Mouse (Mus musculus): ENCODE measurements around the gene Slc11a1. TPM values are rescaled to one million over a fixed set of nuclear protein-coding genes. Genes with fewer than 3 reads are reported as not detected.

Gene Slc11a1
- total and polyA plus RNA-seq, 3 experiments, result 0.11 TPM; not detected in 2

GRCm38 (mm10) chr1:74393697-74394096 lies 18.7 kb downstream of the Slc11a1 start:
- Histone ChIP-seq H3K9ac (ENCODE audit: control insufficient read depth, low read depth, low read length, poor library complexity, severe bottlenecking) (no peak overlapping the region), H3K4me3 (ENCODE audit: control insufficient read depth in 1 of 2, insufficient read depth in 1 of 2, low read depth in 2 of 2, low read length in 2 of 2) (no peak overlapping the region), H3K9me3 (replicated peaks; ENCODE audit: insufficient read depth, low read length) (no peaks in the 10 kb centered on the region), H3K27ac (ENCODE audit: control insufficient read depth, low read depth, low read length) (no peak overlapping the region), H3K36me3 (ENCODE audit: control insufficient read depth in 1 of 2, insufficient read depth in 2 of 2, low read length in 2 of 2) (peaks cover 0 to 8% of the 10 kb centered on the region in 2 experiments; a peak in 2 of 4 replicates), H3K4me1 (ENCODE audit: control insufficient read depth in 1 of 2, insufficient read depth in 2 of 2, low read length in 2 of 2) (peaks cover 0 to 11% of the 10 kb centered on the region in 2 experiments; a peak in 2 of 4 replicates), H3K27me3 (ENCODE audit: control insufficient read depth in 1 of 2, insufficient read depth in 2 of 2, low read length in 2 of 2) (no peaks in the 10 kb centered on the region), H3K79me2 (ENCODE audit: control insufficient read depth, insufficient read depth, low read length, poor library complexity) (peaks cover 14% of the 10 kb centered on the region)
- TF ChIP-seq ZC3H11A (IDR thresholded peaks at IDR 0.05; ENCODE audit: low read depth, low read length) (no peak), NRF1 (IDR thresholded peaks at IDR 0.05; ENCODE audit: insufficient read depth, low read depth, low read length, poor library complexity, severe bottlenecking) (no peak), SIN3A (IDR thresholded peaks at IDR 0.05; ENCODE audit: low read length) (no peak), ZMIZ1 (IDR thresholded peaks at IDR 0.05; ENCODE audit: low read depth, low read length) (no peak), CHD1 (IDR thresholded peaks at IDR 0.05; ENCODE audit: low read depth, low read length) (no peak), UBTF (IDR thresholded peaks at IDR 0.05; ENCODE audit: borderline replicate concordance, insufficient read depth, low read depth, low read length) (no peak), MAFK (IDR thresholded peaks at IDR 0.05; ENCODE audit: borderline replicate concordance, low read depth, low read length) (no peak)
- no peak for DNase-seq (ENCODE audit: low read depth, low spot score)

GRCm38 (mm10) chr1:74394311-74394710 lies 19.3 kb downstream of the Slc11a1 start:
- Histone ChIP-seq H3K4me3 (ENCODE audit: control insufficient read depth in 1 of 2, insufficient read depth in 1 of 2, low read depth in 2 of 2, low read length in 2 of 2) (no peak overlapping the region), H3K27me3 (ENCODE audit: control insufficient read depth in 1 of 2, insufficient read depth in 2 of 2, low read length in 2 of 2) (no peaks in the 10 kb centered on the region), H3K9me3 (replicated peaks; ENCODE audit: insufficient read depth, low read length) (no peaks in the 10 kb centered on the region), H3K36me3 (ENCODE audit: control insufficient read depth in 1 of 2, insufficient read depth in 2 of 2, low read length in 2 of 2) (peaks cover 0 to 6% of the 10 kb centered on the region in 2 experiments; a peak in 2 of 4 replicates), H3K79me2 (ENCODE audit: control insufficient read depth, insufficient read depth, low read length, poor library complexity) (peaks cover 14% of the 10 kb centered on the region), H3K27ac (ENCODE audit: control insufficient read depth, low read depth, low read length) (no peak overlapping the region), H3K4me1 (ENCODE audit: control insufficient read depth in 1 of 2, insufficient read depth in 2 of 2, low read length in 2 of 2) (peaks cover 0 to 8% of the 10 kb centered on the region in 2 experiments; a peak in 2 of 4 replicates), H3K9ac (ENCODE audit: control insufficient read depth, low read depth, low read length, poor library complexity, severe bottlenecking) (no peak overlapping the region)
- TF ChIP-seq USF2 (IDR thresholded peaks at IDR 0.05; ENCODE audit: borderline replicate concordance in 1 of 2, insufficient read depth in 1 of 2, low read depth in 1 of 2, low read length in 2 of 2), result no peak
- no peak for TF ChIP-seq ZC3H11A (IDR thresholded peaks at IDR 0.05; ENCODE audit: low read depth, low read length)
- TF ChIP-seq UBTF (IDR thresholded peaks at IDR 0.05; ENCODE audit: borderline replicate concordance, insufficient read depth, low read depth, low read length), result no peak
- TF ChIP-seq MEF2A (IDR thresholded peaks at IDR 0.05; ENCODE audit: extremely low read depth, insufficient replicate concordance, low read depth, low read length, poor library complexity, severe bottlenecking), result no peak
- no peak for TF ChIP-seq MAX (IDR thresholded peaks at IDR 0.05; ENCODE audit: low read length)
- TF ChIP-seq ZKSCAN1 (IDR thresholded peaks at IDR 0.05; ENCODE audit: low read depth, low read length), result no peak
- no peak for TF ChIP-seq POLR2AphosphoS5 (IDR thresholded peaks at IDR 0.05; ENCODE audit: borderline replicate concordance, low read depth, low read length)
- no peak for TF ChIP-seq MXI1 (IDR thresholded peaks at IDR 0.05; ENCODE audit: low read depth, low read length)
- no peak for TF ChIP-seq ZMIZ1 (IDR thresholded peaks at IDR 0.05; ENCODE audit: low read depth, low read length)
- DNase-seq (ENCODE audit: low read depth, low spot score), result no peak
